Mouse (Mus musculus) cerebellum, postnatal 10 days (tissue): ENCODE data around the gene Olfr157.
A peak's percentile ranks its signal among the peaks of the same experiment; 100 is the strongest.

Experiments used
- DNase-seq, 2 experiments: peaks; one replicate each; pipeline ENCODE4 v3.0.0; 2021; ENCODE audit warnings: mixed read lengths in 2 of 2

The Olfr157 gene

GRCm38 (mm10) chr4:43795296-43795695 is 44.7 kb downstream of the Olfr157 start:
- peak in 1 of 2 experiments; percentile 4 for DNase-seq
